Comparison of ENCODE assay signal across 8 mouse cellular contexts in genomic region chr11:108424889-108425591, GRCm38 (mm10). TPM values are rescaled to one million over a fixed set of nuclear protein-coding genes. Genes with fewer than 3 reads are reported as not detected.
DNase-seq lines count a peak whose midpoint lies in the region; ATAC-seq and TF ChIP-seq lines count a peak whose summit lies in the region.

TSS of gene Cep112 (plus strand) at chr11:108425192.

- 0 out of 2 replicates have a peak, but pooled peaks cover 2% of the 10 kb centered on the region for H3K9me3 ChIP-seq in erythroblast, embryonic 14.5 days (ENCODE audit: control insufficient read depth, low read length)
- H3K9me3 ChIP-seq in heart, embryonic 11.5 days (replicated peaks; ENCODE audit: control insufficient read depth, low read length), result no peaks in the 10 kb centered on the region
- no peaks in the 10 kb centered on the region for H3K9me3 ChIP-seq in kidney, embryonic 16.5 days (ENCODE audit: low read length)

- peak within 1 kb of the TSS; percentile 85 for H3K9ac ChIP-seq in heart, embryonic 11.5 days (ENCODE audit: low read depth, low read length)
- peak within 1 kb of the TSS; percentile 89 for H3K9ac ChIP-seq in kidney, embryonic 16.5 days (replicated peaks; ENCODE audit: low read length)
- peak within 1 kb of the TSS; percentile 60 for H3K9ac ChIP-seq in liver, adult 2 months (ENCODE audit: low read depth, low read length)

- H3K27ac ChIP-seq in heart, embryonic 11.5 days (ENCODE audit: low read depth, low read length), result peak within 1 kb of the TSS; percentile 35; the same call in 1 of the 2 replicates
- peak within 1 kb of the TSS; percentile 63 for H3K27ac ChIP-seq in kidney, embryonic 16.5 days (ENCODE audit: low read length)
- H3K27ac ChIP-seq in liver, adult 2 months (replicated peaks; ENCODE audit: insufficient read depth, low read depth, low read length), result no peak within 1 kb of the TSS

- H3K79me2 ChIP-seq in C2C12 (ENCODE audit: control insufficient read depth, insufficient read depth), result no peaks in the 10 kb centered on the region
- no peaks in the 10 kb centered on the region for H3K79me2 ChIP-seq in liver, adult 2 months (ENCODE audit: control insufficient read depth, insufficient read depth, low read length)
- H3K79me2 ChIP-seq in myocyte (ENCODE audit: control insufficient read depth, insufficient read depth), result no peaks in the 10 kb centered on the region

- TF ChIP-seq POLR2A in brain, embryonic 14.5 days (IDR thresholded peaks at IDR 0.05; ENCODE audit: borderline replicate concordance, extremely low read depth, insufficient read depth, insufficient read length, poor library complexity, severe bottlenecking), result peak; percentile 30; the same call in 1 of the 2 replicates
- no peak for TF ChIP-seq POLR2A in liver, adult 2 months (IDR thresholded peaks at IDR 0.05; ENCODE audit: extremely low read depth, insufficient read depth, low read length)
- peak; percentile 44 for TF ChIP-seq POLR2A in myocyte (IDR thresholded peaks at IDR 0.05; ENCODE audit: insufficient read length, low read depth)

- peak within 1 kb of the TSS; percentile 88 for H3K4me2 ChIP-seq in heart, embryonic 11.5 days
- peak within 1 kb of the TSS; percentile 75 for H3K4me2 ChIP-seq in kidney, embryonic 16.5 days (replicated peaks; ENCODE audit: low read depth, low read length)
- peak within 1 kb of the TSS; percentile 83 for H3K4me2 ChIP-seq in myocyte (ENCODE audit: low read depth)

- H3ac ChIP-seq in C2C12 (ENCODE audit: control insufficient read depth, insufficient read length, low read depth) (peak within 1 kb of the TSS; percentile 60), myocyte (ENCODE audit: control insufficient read depth, insufficient read length) (no peak within 1 kb of the TSS)

- peak; percentile 96 for ATAC-seq in heart, embryonic 11.5 days (replicated peaks; ENCODE audit: insufficient number of reproducible peaks, low FRiP score, low TSS enrichment)
- peak; percentile 97 for ATAC-seq in kidney, embryonic 16.5 days (ENCODE audit: low FRiP score, low TSS enrichment)

- H3K36me3 ChIP-seq in C2C12 (ENCODE audit: control insufficient read depth, insufficient read depth), result no peaks in the 10 kb centered on the region
- no peaks in the 10 kb centered on the region for H3K36me3 ChIP-seq in erythroblast, embryonic 14.5 days (ENCODE audit: control insufficient read depth)
- no peaks in the 10 kb centered on the region for H3K36me3 ChIP-seq in heart, embryonic 11.5 days (ENCODE audit: control insufficient read depth, insufficient read depth, low read length)
- no peaks in the 10 kb centered on the region for H3K36me3 ChIP-seq in kidney, embryonic 16.5 days (ENCODE audit: insufficient read depth, low read length)
- no peaks in the 10 kb centered on the region for H3K36me3 ChIP-seq in liver, adult 2 months (ENCODE audit: control insufficient read depth, insufficient read depth, low read length)
- no peaks in the 10 kb centered on the region for H3K36me3 ChIP-seq in myocyte (ENCODE audit: control insufficient read depth, insufficient read depth)
- no peaks in the 10 kb centered on the region for H3K36me3 ChIP-seq in splenic B cell, adult 2 months (ENCODE audit: control insufficient read depth, insufficient read depth, low read length, poor library complexity, severe bottlenecking)

- peaks cover 11% of the 10 kb centered on the region for H3K4me1 ChIP-seq in erythroblast, embryonic 14.5 days (ENCODE audit: control insufficient read depth)
- no peaks in the 10 kb centered on the region; the same call in 1 of the 2 replicates for H3K4me1 ChIP-seq in heart, embryonic 11.5 days (ENCODE audit: control insufficient read depth, insufficient read depth, low read length)
- peaks cover 12% of the 10 kb centered on the region; the same call in 1 of the 2 replicates for H3K4me1 ChIP-seq in kidney, embryonic 16.5 days (ENCODE audit: insufficient read depth, low read length)
- H3K4me1 ChIP-seq in liver, adult 2 months (ENCODE audit: control insufficient read depth, insufficient read depth, low read length), result no peaks in the 10 kb centered on the region

- no peak for TF ChIP-seq CTCF in C2C12 (IDR thresholded peaks at IDR 0.05; ENCODE audit: control insufficient read depth, insufficient read depth, insufficient read length)
- TF ChIP-seq CTCF in brain, embryonic 14.5 days (IDR thresholded peaks at IDR 0.05; ENCODE audit: borderline replicate concordance, extremely low read depth, insufficient read depth, insufficient read length), result no peak
- no peak for TF ChIP-seq CTCF in liver, adult 2 months (IDR thresholded peaks at IDR 0.05; ENCODE audit: low read depth, low read length)

- no peaks in the 10 kb centered on the region for H3K79me3 ChIP-seq in C2C12 (ENCODE audit: low read depth)

- peak; percentile 100 for DNase-seq in brain, embryonic 14.5 days (ENCODE audit: low read depth)
- peak; percentile 96 for DNase-seq in liver, adult 2 months (ENCODE audit: extremely low read depth, low read depth, low spot score)
- peak; percentile 97 for DNase-seq in splenic B cell, adult 2 months (ENCODE audit: low read depth, low spot score)

- WGBS in heart, embryonic 11.5 days (ENCODE audit: insufficient replicate concordance), result under 1% methylated on average over 61 of the region's 61 CpGs
- WGBS in kidney, embryonic 16.5 days, result under 1% methylated on average over 61 of the region's 61 CpGs
- under 1% methylated on average over 61 of the region's 61 CpGs for WGBS in liver, adult 2 months

- H3K27me3 ChIP-seq in C2C12 (ENCODE audit: control insufficient read depth, insufficient read depth, insufficient read length) (no peaks in the 10 kb centered on the region), myocyte (ENCODE audit: control insufficient read depth, insufficient read depth, insufficient read length) (no peaks in the 10 kb centered on the region)
- H3K27me3 ChIP-seq in erythroblast, embryonic 14.5 days (ENCODE audit: control insufficient read depth), result peaks cover 40% of the 10 kb centered on the region
- H3K27me3 ChIP-seq in heart, embryonic 11.5 days (ENCODE audit: control insufficient read depth, insufficient read depth, low read length), result no peaks in the 10 kb centered on the region
- H3K27me3 ChIP-seq in kidney, embryonic 16.5 days (ENCODE audit: insufficient read depth, low read length), result no peaks in the 10 kb centered on the region
- no peaks in the 10 kb centered on the region for H3K27me3 ChIP-seq in liver, adult 2 months (ENCODE audit: control insufficient read depth, insufficient read depth, low read length)
- H3K27me3 ChIP-seq in splenic B cell, adult 2 months (ENCODE audit: control insufficient read depth, insufficient read depth, low read length, poor library complexity, severe bottlenecking), result peaks cover 2% of the 10 kb centered on the region

- H3K4me3 ChIP-seq in C2C12 (ENCODE audit: insufficient read depth, poor library complexity, severe bottlenecking) (peak within 1 kb of the TSS; percentile 46), myocyte (peak within 1 kb of the TSS; percentile 32)
- peak within 1 kb of the TSS; percentile 56 for H3K4me3 ChIP-seq in erythroblast, embryonic 14.5 days (replicated peaks)
- H3K4me3 ChIP-seq in heart, embryonic 11.5 days (ENCODE audit: low read depth, low read length), result peak within 1 kb of the TSS; percentile 75
- peak within 1 kb of the TSS; percentile 84 for H3K4me3 ChIP-seq in kidney, embryonic 16.5 days (ENCODE audit: low read length)
- peak within 1 kb of the TSS; percentile 60 for H3K4me3 ChIP-seq in liver, adult 2 months (ENCODE audit: insufficient read depth, low read depth, low read length)

TF ChIP-seq in C2C12, 6 proteins besides CTCF, POLR2A, EP300 and RAD21:
- TF ChIP-seq MYOG (IDR thresholded peaks at IDR 0.05; ENCODE audit: control insufficient read depth, extremely low read depth, insufficient read length) (no peak), MAX (IDR thresholded peaks at IDR 0.05) (no peak), FOSL1 (IDR thresholded peaks at IDR 0.05; ENCODE audit: insufficient read depth, low read length, poor library complexity, severe bottlenecking) (no peak), CEBPB (IDR thresholded peaks at IDR 0.05; ENCODE audit: low read depth) (no peak), MYOD1 (IDR thresholded peaks at IDR 0.05; ENCODE audit: control insufficient read depth, insufficient read length, low read depth) (no peak), USF1 (IDR thresholded peaks at IDR 0.05; ENCODE audit: low read depth) (no peak)

TF ChIP-seq in myocyte, 11 proteins besides CTCF, POLR2A, EP300 and RAD21:
- TF ChIP-seq E2F4 (IDR thresholded peaks at IDR 0.05; ENCODE audit: insufficient read depth) (peak; percentile 27), CEBPB (IDR thresholded peaks at IDR 0.05; ENCODE audit: insufficient read depth, poor library complexity, severe bottlenecking) (no peak), REST (IDR thresholded peaks at IDR 0.05; ENCODE audit: insufficient read depth, insufficient read length) (no peak), POLR2AphosphoS2 (IDR thresholded peaks at IDR 0.05; ENCODE audit: insufficient read length, low read depth) (peak; percentile 35)

RNA-seq across cellular contexts. Expression of gene Cep112, which starts in this region (rescaled TPM):
- polyA plus RNA-seq in C2C12 (2012; fragmentation: generic; extraction: Trizol) (0.97 TPM), myocyte (2012; fragmentation: generic; extraction: Trizol) (0.43 TPM)
- 10.7 and 13.3 TPM in 2 replicates for polyA plus RNA-seq in brain, embryonic 14.5 days (2012; rRNA removed)
- not detected in 2 replicates for polyA plus RNA-seq in erythroblast, embryonic 14.5 days (2012)
- polyA plus RNA-seq in heart, embryonic 11.5 days (2014; fragmentation: Nextera tagmentation; extraction: Ambion mirVana), result 9.8 and 11.8 TPM in 2 replicates
- 10.0 and 10.4 TPM in 2 replicates for polyA plus RNA-seq in kidney, embryonic 16.5 days (2015; fragmentation: Nextera tagmentation; extraction: Ambion mirVana)
- 0.65 and 0.81 TPM in 2 replicates for total RNA-seq in liver, adult 2 months (2014; rRNA removed)
- 0.21 TPM in 1 of 2 replicates, not detected in the other for polyA plus RNA-seq in liver, adult 2 months (2012; rRNA removed)

Comparison
In these comparisons a context has a peak if more than half of its experiments do, and no peak if none do; other contexts are left out.
1. Peak in DNase-seq, H3K4me3 ChIP-seq and H3K9ac ChIP-seq in liver, adult 2 months; RNA of the gene not detected or under 1 TPM.
2. H3K4me3 ChIP-seq: peak in every context shown above with its lines; median percentile 84 in kidney, embryonic 16.5 days; 75 in heart, embryonic 11.5 days; 60 in liver, adult 2 months; 56 in erythroblast, embryonic 14.5 days; 46 in C2C12; 32 in myocyte.